Mouse (Mus musculus) gonadal fat pad, adult 2 months (tissue): ENCODE measurements at regions not wholly inside any gene's neighbourhood (a gene's known extent, or its start where the extent isn't known, plus 50 kb on each side); places are given as distances from the start of the nearest gene placed in this dataset.

Experiments
- DNase-seq: peaks from one replicate; pipeline ENCODE4 v3.0.0-alpha.2; 2012; ENCODE audit warnings: low read depth

DNA sequence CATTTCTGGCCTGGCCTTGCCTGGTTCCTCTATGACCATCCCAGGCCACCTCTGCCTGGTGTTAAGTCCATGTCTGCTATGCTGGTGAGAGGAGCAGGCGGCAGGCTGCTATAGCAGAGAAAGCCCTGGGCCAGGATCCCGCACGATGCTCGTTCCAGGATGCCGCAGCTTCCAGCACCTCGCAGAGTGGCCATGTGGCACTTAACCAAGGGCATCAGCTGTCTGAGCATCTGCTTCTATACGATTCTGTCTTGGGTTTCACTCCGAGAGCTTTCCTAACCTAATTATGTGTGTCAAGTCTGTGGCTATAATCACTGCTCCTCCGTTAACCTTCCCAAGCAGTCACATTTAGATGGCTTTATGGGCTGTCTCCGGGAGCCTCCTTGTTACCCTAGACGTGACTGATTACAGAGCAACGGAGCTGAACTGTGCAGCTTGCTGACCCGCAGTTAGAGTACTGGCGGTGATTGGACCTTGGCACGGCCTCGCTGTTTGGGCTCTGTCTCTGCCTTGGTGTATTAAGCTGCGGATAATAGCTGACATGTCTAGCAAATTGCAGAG is 64.4 kb downstream of the Ackr3 start:
- no peak for DNase-seq

DNA sequence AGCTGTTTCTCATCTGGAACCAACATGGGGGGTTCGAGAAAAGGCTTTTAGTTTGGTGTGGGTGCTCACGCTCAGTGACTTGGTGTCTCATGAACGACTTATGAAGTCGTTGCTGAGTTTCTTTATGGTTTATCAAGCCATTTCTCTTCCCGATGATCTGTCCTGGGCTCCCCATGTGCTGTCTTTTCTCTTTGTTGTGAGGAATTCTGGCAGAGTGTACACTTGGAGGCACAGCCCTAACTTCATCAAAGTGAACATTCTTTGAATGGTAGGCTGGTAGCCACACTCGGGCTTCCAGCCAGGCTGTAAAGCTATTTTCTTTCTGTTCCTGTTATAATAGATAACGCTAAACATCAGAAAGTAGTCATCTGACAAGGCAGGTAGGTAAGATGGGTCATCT is 65.2 kb downstream of the Ackr3 start:
- no peak for DNase-seq

DNA sequence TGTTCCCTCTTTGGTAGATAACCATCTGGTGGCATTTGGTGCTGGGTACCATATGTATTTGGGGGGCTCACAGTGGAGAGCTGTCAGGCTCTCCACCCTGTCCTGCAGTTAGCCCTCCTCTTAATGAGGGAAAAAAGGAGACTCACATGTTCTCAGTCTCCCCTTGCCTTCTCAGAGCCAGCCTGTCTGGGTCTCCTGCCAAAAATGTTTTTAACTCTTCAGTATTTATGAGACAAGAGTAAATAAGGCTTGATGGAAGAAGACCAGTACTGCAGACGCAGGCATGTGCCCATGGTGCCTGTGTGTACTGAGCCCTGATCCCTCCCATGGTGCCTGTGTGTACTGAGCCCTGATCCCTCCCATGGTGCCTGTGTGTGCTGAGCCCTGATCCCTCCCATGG is 66.1 kb downstream of the Ackr3 start:
- no peak for DNase-seq

DNA sequence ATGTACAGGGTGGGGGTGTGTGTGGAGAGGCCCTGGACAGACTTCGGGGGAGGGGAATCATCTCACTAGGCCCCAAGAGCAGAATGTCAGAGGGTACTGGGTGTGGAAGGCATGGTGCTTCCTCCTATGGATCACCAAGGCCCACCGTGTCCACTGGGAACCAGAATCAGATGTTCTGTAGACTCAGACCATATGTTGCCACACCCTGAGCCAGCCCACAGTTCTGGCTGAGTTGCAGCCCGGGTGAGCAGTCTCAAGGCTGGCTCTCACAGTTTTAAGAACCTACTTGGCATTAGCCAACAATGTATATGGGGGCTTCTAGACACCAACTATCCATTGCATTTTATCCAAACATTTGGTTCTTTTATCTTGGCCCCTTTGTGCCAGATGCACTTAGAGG is 67.5 kb downstream of the Ackr3 start:
- DNase-seq = no peak

DNA sequence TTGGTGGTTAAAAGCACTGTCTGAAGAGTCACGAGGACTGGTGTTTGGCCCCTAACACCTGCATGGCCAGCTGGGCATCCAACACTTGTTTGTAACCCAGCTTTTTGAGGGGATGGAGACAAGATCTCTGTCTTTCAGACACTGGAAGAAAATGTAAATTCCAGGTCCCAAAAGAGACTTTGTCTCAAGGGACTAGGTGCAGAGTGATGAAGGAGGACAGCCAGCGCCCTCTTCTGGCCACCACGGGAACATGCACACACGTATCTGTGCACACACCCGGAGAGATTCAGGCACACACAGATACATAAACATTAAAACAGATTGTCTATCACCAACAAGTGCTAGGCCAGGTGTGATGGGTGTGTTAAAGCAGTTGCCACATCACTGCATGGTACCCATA is 68.6 kb downstream of the Ackr3 start:
- no peak for DNase-seq

DNA sequence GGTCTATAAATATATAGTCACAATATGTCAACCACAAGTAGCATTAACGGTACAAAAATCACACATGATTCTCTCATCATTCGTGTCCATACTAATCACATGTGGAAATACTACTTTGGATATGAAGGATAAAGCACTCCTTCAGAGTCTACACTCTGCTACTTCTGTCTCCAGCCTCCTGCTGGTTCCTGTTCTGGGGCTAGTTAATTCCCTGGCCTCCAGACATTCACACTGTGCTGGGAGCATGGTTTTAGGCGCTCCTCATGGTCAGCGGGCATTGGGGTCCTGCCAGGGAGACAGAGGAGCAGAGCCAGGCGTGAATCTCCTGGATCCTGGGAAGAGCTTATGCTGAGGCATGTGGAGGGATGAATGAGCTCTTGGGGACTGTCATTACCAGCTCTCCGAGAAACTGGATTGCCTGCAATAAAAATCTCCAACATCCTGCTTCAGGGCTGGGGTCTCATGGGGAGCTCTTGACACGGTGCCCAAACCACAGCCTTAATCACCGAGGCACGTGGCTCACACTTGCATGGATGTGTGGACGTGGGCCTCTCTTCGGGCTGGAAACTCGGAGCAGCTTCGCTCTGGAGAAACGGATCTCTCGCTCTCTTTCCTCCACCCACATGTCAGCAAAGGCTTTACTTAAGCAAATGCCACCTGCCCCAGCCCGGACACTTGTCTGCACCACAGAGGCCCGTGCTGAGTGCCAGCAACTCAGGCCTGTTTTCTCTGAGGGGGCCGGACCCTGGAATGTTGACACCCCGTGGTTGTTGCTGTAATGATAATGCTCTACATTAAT is 69.2 kb downstream of the Ackr3 start:
- DNase-seq = no peak

DNA sequence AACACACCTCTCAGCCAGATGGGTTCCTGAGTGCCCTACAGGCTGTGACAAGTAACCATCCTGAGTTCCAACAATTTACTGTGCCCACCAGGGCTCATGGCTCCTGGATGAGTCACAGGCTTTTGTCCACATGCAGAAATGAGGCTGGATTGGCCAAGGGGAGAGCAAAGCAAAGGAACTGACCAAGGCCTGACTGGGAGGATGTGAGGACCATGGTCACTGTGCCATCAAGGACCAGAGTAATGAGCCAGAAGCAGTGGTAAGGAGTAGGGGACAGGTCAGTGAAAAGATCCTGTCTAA is 69.8 kb downstream of the Ackr3 start:
- DNase-seq = no peak

DNA sequence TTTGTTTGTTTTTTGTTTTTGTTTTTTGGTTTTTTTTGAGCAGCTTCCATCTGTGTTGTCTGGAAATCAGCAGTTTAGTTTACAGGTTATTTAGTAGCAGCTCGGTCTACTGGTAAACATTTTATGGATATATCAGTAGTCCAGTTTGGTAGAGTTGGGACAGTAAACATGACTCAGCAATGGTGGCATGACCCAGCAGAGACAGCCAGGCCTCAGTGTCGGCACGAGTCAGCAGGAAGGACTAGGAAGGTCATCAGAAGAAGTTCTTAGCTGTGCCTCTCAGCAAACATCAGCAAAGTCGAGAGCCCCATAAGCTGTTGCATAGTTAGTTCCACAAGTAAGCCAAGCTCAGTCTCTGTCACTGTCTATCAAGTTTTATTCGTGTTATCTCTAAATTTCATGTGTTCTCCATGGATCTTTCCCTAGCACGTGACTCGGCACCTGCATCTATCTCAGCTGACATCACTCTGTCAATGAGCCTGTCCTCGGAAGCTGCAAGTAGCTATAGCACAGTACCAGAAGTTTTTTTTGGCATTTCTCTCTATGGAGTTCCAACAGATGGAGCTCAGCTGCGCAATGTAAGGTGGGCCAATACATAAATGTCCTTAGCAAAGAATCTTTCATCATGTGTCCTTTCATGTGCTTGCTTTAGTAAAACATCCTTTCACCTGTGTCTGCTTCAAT is 71.3 kb downstream of the Ackr3 start:
- DNase-seq = no peak

DNA sequence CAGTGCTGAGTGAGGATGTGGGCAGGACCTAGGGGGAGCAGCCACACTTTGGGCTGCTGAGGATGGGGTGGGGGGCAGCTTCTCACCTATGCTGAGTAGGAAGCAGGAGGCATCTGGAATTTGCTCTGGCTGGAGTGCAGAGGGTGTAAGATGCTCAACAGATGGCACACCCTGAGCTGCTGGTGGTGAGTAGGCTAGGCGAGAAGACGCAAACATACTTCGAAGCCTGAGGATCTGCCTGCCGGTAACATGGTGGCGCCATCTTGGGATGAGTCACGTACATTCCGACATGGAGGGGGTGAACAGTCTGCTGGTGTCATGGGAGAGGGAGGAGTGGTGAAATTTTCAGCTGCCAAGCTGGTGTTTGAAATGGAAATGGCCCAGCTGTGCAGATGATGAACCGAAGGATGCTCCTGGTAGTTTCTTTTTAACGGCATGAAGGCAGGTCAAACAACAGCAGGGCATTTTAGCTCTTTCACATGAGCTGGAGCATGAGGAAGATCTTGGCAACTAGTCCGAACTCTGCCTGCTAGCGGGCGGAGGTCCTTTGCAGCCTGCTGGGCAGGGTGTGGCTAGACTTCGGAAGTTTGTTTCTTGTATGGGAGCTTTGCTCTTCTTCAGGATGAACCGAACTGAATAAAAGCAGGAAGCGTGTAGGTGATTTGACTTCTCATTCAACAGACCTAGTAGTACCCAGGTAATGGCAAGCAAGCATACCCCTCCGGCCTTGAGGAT is 72.2 kb downstream of the Ackr3 start:
- DNase-seq = no peak

DNA sequence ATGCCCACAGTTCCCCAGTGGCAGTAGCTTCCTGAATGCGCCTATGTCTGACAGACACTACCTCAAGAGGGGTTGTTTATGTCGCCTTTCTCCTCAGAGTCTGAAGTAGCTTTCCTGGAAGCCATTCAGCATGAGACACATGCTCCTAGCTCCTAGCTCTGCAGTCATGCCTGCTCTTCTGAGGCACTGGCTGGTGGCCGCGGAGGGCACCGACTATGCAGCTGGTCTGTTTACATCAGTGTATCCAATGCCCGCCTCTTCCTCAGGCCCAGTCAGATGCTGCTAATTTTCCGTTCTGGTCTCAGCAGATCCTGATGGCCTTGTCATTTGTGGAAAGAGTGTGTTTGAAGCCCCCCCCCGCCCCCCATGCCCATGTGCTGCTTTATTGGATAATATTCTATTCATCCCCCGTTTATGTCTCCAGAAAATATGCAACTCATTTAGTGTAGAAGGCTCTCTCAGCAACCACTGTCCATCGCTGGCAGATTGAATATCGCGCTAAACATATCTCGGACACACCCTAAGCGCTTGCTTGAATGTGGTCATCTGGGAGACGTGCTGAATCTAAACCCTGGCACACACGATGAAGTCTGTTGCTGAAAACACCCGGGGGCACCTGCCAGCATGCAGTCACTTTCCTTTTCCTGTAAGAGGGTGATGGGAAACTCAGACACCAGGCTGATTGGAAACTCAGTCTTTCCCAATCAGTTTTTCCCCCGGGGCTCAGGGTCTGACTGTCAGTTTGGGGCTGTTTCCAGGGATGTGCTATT is 73.9 kb downstream of the Ackr3 start:
- DNase-seq = no peak

DNA sequence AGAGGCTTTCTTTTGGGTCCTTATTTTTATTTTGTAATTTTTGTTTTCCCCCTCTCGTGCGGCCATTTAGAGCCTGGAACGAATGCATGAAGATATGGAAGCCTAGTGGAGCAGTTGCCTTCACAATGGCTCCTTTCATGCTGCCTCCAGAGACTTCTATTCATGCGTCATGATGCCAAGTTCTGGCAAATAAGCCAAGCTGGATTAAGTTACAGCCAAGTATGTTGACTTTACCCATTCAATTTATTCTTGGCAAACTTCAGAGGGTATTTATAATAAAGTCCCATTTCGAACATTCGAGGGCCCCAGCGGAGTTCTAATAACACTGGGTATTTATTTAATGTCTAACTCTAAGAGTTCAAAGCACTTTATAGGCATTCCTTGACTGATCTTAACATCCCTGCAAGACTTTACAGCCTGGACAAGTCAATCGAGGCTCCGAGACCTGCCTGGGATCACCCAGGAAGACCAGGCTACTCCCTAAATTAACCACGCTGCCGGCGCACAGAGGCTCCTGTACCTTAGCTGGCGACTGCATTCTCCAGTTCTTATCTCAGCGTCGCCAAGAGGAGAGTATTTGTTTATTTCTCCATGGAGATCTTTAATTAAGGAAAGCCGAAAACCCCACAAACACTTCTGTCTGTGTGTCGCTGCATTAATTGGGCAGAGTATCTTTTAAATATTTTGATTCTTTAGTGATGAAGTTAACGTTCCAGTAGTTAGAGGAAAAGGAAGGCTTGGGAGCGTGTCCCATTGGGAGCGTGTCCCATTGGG is 75.5 kb downstream of the Ackr3 start:
- no peak for DNase-seq

DNA sequence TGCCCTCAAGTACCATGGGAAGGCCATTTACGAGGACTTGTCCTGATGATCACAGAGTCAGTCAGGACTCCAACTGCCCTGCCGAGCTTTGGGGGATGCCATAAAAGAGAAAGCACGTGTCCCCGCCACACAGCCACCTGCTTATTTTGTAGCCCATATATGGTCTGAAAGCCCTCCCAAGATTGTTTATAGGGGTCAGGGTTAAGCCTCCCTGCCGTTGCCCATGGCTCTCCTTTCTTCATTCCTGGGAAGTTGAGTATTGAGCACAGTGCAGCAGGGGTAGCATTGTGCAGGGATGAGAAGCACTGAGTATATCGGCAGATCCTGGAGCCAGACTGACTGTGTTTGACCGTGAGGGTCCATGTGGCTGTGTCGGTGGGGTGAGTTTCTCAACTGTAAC is 76.4 kb downstream of the Ackr3 start:
- no peak for DNase-seq

DNA sequence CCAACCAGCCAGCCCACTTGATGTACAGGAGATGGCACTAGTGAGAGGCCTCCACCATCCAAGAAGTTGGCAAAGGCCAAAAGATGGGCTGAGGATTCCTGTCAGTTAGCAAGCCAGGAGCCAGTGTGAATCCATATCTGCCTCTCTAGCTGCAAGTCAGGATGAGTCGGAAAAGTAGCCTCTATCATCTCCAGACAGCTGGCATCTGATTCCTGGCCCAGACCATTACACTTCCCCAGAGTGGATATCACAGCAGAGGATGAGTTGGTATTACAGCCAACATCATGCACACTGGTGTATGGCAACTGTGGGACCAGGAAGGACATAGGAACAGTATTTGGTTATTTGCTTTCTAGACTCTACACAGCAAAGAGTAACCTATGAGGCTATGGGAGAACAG is 77.5 kb downstream of the Ackr3 start:
- DNase-seq = no peak

DNA sequence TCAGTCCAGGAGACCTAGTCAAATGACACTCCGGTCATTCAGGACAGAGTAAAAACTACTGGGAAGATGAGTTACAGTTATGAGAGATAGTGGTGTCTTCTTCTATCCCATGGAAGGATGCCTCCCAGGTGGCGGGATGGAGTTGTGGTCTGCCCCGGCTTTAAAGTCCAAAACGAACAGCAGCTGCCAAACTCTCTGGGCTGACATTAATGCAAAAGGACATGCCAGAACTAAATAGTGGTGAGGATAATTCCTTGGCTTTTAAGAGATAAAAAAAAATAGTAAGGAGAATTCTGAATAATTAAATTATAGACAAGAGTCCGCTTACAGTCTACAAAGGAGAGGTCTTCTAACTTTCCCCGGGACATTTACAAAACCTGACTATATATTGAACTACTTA is 78.2 kb downstream of the Ackr3 start:
- DNase-seq = no peak

DNA sequence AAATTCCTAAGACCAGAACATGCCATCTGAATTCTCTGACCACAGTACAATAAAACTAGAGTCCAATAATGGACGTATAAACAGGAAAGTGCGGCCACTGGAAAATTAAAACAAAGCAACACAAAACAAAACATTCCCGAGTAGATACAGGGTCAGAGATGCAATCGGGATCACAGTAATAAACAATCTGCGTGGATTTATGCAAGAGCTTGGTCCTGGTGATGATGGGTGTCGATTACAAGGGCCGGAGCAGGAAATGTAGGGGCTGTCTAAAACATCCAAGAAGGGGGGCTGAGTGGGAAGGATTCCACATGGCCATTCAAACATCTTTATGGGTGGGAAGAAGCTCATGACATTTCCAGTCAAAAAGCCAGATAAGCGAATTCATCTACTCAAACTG is 78.6 kb downstream of the Ackr3 start:
- no peak for DNase-seq

DNA sequence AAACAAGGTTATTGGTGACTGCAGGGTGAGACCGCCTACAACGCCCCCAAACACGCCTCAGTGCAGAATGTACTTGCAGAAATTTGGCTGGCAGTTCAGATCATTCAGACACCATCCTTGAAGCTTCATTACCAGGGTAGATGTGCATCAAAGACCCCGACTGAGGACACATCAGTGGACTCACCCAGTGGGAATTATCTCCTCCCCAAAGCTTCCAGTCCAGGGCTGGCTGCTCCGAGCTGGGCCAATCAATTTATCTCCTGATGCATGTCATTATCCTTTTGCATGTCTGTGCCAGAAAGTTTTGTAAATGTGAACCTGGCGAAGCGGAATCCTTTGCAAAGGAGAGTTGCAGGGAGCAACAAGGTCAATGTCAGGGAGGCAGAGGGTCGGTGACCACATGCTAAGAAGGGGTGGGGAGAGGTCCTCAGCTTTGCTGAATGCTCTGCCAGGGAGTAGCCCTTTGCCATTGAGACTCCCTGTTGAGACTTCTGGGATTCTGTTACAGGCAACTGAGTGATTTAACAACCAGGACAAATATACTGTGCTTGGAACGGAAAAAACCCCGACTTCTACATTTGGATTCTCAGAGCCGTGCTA is 79.5 kb downstream of the Ackr3 start:
- DNase-seq = no peak

DNA sequence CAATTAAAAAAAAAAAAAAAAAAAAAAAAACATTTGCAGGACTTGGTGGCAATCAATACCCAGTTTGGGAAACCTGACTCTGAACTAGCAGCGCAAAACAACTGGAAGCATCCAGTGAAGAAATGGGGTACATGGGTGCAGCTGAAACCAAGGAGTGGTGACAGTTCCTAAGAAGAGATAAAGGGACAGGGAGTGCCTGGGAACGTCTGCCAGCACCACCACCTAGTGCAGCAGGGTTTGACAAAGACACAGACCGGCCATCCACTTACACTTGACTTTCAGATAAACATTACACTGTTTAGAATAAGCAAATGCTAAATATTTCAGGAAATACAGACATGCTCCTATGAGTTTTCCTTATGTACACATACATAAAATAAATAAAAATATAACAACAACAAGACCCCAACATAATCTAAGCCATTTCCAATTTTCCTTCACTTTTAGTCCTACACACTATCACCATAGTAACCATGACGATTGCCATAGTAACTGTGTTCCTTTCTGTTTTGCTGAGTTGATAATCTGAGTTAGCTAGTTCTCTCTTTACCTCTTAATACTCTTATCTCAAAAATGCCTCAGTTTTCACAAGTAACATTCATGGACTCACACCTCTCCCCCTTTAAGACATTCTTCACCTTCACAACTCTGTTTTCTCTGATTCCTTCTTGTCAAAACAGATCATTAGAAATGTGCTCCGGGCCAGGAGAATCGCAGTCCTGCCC is 80.3 kb downstream of the Ackr3 start:
- DNase-seq = no peak

DNA sequence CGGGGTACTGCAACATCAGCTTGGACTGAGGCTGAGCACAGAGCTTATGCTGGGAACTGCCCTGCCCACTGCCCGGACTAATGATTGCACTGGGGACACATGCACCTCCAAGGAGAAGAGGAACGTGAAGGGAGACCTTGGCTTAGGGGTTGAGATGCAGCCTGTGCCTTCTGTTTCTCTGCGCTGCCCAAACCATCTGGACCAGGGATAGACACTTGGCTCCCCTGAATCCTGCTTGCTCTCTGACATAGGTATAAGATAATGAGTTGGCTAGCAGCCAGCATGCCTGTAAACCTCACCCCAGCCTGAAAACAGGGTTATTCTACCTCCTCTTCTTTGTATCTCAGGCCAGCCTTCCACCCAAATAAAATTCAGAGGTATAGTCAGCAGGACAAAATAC is 81.5 kb downstream of the Ackr3 start:
- no peak for DNase-seq

DNA sequence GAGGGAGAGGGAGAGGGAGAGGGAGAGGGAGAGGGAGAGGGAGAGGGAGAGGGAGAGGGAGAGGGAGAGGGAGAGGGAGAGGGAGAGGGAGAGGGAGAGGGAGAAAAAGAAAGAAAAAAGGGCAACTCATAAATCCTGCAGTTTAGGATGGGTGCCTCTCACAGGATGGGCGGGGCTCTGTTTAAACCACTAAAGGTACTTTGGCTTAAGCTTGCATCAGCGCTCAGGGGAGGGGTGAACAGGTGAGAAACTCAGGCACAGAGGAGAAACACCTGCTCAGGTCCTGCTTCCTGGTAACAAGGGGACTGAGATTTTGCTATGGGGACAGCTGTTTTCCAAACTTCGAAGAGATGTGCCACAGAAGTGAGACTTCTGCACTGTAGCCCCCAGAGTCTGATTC is 83.5 kb downstream of the Ackr3 start:
- DNase-seq = no peak
